Mouse (Mus musculus) skeletal muscle tissue, adult 2 months (tissue): ENCODE data around the gene Gm10337.
A peak's percentile ranks its signal among the peaks of the same experiment; 100 is the strongest.

Experiments
- DNase-seq: peaks from one replicate; pipeline ENCODE4 v3.0.0-alpha.2; 2012; ENCODE audit warnings: low read depth, low spot score

The Gm10337 gene

DNA sequence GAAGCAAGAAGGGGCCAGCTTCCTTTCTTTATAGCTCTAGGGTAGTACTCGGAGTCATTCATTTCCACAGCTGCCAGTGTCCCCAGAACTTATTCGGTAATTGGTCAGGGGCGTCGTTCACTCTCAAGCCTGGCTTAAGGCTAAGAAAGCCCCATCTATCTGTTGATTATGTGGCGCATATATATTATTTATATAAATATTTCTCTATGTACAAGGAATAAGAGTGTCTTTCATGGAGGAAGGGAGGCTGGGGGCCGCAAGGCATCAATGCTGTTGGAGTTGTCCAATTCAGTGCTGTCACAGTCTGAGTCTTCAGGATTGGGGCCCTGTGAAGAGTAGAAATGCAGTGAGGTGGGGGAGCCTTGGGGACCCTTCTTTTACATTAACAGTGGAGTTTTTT is 3.7 kb upstream of the Gm10337 start:
- DNase-seq: no peak

DNA sequence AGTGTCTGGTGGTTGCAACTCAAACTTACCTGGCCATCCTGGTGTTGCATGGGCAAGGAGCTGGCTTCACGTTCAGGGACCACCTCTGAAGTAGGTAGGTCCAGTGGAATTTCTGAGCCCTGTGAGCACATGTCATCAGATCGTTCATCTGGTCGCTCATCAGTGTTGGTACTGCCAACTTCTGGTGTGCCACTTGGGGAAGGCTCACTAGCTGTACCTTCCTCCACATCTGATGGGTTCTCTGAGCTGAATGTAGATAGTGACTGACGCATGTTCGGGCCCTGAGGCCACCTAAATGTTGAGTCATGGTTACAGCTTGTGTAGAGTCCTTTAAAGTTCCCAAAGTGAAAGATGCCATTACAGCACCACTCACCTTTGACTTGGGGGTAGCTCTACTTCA is 3.0 kb upstream of the Gm10337 start:
- DNase-seq: no peak

DNA sequence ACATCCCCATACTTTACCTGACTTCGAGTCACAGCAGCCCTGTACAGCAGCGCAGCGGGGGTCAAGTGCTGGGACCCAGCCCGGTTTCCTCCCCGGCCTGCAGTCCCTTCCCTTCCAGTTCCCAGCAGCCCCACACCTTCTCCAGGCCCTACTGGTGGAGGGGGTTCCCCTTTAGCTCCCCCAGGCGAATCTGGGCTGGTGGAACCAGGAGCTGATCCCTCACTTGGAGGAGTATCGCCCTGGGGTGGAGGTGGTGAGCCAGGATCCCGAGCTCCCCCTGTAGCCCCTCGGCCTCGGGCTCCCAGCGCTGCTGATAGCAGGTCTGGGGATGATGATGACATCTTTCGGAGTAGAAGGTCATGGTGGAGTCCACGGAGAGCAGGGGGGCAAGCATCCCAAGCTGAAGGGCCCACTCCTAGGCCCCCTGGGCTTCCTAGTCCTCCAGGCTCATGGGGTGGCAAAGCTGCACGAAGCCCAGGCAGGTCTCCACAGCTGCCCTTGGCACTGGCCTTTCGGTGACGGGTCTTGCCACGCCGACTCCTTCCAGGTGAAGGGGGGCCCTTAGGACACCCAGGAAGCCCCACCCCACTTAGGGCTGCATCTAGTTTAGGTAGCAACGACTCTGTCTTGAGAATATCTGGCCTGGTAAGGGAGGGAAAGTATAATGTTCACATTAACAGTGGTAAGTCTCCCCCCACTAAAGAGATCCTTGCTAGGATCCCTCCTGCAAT is 2.3 kb upstream of the Gm10337 start:
- DNase-seq: no peak

DNA sequence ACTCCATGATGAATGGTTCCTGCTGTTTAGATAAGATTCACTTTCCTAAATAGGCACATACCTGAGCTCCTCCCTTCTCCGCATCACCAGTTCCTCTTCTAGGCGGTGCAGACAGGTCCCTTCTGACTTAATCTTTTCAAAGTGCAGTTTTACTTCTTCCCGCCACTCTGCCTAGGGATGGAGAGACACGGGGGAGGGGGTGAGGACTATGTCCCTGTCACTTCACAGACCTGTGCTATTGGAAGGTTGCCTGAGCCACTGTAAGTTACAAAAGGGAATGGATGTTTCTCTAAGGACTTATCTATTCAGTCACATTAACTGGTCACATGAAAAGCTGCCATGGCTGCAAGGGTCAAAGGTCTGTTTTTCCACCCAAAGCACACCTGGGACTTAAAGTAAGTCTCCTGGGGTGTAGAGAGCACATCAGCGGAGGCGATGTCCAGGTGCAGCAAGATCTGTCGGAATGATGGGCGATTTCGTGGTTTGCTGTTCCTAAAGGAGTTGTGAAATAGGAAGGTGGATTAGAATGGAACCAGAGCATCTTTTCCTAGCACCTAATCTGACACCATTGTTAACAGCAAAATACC is 1.2 kb upstream of the Gm10337 start:
- no peak for DNase-seq

DNA sequence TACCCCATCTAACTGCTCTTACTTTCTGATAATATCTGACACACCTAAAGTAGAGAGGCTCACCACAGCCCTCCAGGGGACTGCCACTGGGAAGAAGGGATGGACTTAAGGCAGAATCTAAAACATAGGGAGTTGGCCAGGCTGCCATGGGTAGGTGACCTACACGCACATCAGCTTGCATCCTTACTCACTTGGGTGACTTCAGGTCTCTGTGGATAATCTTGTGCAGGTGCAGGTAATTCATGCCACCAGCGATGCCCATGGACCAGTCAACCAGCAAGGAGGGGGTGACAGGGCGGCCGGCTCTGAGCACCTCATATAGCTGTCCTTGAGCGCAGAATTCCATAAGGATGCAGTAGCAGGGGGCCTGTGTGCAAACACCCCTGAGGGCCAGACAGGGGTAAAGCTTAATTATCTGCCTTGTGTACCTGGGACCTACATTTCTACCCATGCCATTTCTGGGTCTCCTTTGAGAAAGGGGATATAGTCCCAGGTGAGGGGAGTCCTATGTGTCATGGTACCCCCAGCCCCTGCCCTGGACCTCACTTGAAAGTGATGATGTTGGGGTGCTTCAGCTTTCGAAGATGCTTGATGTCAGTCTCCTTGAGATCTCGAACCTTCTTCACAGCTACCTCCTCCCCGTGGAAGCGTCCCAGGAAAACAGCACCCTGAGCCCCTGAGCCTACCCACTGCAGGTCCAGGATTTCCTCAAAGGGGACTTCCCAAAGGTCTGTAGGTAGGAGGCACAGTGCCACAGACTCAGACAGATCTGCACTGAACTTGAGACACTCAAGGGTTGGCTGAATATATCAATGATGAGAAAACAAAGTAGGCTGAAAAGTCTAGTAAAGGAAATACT is 631 bp downstream of the Gm10337 start:
- no peak for DNase-seq

DNA sequence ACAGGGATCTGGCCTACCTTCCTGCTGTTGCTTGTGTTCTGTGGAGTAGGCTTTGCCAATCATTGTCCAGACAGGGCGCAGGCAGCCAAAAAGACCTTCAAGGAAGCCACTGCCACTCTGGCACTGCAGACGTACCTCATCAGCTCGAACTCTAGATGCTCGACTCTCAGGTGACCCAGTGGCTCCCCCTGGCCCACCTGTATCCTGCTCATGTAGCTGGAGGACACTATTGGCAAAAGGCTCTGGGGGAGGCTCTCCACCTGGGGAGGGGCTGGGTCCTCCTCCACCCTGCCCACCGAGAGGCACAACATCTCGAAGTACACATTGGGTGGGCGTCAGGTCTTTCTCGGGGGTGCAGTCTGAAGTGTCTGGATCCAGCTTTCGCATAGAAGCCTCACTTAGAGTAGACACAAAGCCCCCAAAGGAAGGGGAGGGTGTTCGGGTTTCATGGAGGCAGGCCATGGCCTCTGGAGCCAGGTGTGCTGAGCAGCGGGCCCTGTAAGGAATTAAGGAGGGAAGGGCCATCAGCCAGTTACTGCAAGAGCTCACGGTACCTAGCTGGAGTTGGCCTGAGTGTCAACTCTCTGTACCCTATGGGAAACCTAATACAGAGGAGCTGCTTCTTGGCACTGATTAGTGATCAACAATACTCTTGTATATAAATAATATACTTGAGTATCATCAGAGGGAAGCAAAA is 1.7 kb downstream of the Gm10337 start:
- no peak for DNase-seq

DNA sequence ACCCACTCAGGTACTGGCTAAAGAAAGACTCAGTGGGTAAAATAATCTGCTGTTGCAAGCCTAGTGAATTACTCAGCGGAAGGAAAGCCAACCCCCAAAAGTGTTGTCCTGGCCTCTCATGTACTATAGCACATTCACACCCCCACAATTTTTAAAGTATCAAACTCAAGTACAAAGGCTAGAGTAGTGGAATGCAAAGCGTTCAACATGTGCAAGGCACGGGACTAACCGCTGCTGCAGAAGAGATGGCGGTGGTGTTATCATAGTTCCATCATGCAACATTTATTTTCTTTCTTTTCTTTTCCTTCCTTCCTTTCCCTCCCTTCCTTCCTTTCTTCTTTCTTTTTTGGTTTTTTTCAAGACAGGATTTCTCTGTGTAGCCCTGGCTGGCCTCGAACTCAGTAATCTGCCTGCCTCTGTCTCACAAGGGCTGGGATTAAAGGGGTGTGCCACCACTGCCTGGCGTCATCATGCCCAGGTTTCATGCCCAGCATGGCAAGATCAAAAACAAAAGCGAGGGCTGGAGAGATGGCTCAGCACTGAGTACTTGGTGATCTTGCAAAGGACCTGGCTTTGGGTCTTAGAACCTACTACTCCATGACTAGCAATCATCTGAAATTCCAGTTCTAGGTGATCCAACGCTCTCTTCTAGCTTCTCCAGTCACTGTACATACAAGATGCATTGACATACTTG is 2.4 kb downstream of the Gm10337 start:
- no peak for DNase-seq

DNA sequence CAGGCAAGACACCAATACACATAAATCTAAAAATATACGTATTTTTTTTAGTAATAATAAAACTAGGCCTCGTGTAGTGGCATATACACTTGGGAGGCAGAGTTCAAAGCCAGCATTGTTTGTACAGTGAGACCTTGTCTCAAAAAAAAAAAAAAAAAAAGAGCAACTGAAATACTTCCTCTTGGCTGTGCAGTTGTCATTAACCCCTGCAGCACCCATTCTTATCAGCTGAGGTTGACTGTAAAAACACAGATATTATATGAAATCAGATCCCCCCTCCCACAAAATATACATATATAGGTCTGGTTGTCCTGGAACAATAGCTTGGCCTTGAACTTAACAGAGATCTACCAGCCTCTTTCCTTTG is 2.9 kb downstream of the Gm10337 start:
- no peak for DNase-seq

DNA sequence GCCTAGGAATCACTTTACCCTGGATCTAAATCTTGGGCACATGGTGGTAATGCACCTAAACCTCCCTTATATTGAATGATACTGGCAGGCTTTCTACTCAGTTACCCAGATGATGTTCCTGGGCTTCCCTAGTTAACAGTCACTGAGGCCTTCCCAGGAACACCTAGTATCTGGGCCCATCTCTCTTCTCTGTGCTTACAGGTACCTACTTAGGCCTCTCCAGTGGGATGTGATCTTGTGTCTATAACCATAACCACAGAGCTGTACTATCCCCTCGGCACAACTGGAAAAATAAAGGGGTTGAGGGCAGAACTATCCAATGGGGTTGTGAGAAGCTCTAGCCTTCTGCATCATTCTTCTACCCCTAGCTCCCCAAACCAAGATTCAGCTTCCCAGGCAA is 3.3 kb downstream of the Gm10337 start:
- DNase-seq: no peak

DNA sequence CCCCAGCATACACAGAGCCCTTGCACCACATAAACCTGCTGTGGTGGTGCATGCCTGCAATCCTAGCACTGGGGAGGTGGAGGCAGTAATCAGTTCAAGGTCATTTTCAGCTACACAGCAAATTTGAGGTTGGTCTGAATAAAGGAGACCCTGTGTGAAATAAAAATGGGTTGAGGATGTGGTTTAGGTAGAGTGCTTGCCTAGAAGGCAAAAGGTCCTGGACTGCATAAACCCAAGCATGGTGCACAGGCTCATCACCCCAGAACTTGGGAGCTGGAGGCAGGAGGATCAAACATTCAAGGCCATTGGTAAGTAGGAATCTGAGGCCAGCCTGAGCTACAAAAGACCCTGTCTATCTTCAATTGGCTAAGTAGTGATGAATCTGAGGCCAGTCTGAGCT is 4.0 kb downstream of the Gm10337 start:
- no peak for DNase-seq

DNA sequence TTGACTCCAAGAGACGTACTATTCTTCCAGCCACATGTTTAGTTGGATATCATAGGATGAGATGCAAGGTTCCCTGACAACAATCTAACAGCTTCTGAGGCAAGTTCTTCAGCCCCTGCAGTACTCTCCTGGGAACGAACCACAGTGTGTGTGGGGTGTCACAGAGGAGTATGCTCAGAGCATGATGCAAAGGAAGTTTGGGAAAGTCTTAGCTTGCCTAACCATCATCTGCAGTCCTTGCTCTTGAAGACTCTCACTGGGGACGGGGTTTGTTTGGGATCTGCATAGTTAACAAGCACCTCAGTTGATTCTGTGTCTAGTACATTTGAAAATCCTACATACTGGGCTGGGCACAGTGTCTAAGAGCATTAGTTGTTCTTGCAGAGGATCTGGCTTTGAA is 4.8 kb downstream of the Gm10337 start:
- DNase-seq: no peak

DNA sequence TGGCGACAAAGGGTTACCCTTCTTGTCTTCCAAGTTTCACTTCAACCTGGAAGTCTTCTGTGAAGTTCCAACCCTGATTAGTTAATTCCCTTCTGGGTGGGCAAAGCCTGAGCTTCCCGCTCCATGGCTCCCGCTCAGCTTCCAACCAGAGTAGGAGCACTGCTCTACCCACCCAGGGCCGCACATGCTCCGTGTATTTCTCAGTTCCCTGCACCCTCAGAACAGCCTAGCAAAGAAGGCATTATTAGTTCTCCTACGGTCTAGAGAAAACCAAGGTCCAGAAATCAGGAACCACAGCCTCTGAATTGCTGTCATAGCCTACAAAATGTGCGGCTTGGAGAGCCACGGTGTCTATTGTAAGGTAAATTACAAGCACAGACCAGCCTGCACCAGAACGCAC is 6.6 kb downstream of the Gm10337 start:
- DNase-seq: no peak

DNA sequence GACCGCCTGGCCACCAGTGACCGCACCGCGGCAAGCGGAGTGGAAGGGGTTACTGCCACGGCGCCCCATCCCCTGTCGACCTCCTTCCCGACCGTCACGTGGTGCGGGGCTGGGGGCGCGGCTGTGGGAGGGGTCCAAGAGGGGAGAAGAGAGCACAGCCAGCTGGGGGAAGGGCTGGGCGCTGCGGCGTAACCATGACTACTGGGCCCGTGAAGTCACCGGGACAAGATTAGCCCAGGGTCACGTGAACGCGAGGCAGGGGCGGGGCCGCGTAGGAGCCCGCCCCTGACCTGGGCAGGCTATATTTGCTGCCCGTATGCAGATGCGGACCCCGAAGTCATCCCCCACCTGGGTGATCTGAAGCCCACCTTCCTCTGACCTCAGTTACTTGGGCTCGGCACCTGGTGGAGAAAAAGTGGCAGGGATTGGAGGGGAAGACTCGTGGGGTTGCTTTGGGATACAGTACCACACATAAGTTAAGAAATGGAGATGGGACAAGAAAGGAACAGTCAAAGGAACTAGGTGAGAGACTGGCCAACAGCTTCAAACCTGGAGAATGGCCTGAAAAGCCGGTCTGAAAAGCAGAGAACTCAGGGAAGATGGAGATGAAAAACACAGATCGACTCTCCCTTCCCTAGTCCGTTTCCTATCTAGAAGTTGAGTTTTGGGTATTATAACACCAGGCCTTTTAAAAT is 7.2 kb downstream of the Gm10337 start:
- peak; percentile 75 for DNase-seq

DNA sequence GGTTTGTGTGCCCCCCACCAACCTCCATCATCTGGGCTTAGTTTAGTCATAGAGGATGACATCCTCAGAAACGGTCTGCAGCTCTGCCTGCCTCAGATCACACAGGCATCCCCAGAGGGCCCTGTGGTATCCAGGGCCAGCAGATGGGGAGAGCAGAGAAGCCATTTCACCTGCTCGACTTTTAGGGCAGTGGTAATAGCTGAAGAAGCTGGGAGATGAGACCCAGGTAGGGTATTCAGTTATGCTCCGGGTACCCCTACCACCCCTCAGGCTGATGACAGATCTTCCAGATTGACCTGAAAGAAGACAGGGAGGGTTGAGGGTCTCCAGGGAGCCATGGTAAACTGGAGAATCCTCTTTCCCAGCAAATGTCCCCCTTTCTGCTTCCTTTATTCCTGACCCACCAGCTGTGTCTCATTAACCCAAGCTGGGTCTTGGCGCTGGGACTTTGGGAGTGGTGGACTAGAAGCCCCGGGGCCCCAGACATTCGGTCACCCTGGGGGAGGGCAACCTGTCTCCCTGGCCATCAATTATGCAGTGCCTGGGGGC is 7.8 kb downstream of the Gm10337 start:
- no peak for DNase-seq

DNA sequence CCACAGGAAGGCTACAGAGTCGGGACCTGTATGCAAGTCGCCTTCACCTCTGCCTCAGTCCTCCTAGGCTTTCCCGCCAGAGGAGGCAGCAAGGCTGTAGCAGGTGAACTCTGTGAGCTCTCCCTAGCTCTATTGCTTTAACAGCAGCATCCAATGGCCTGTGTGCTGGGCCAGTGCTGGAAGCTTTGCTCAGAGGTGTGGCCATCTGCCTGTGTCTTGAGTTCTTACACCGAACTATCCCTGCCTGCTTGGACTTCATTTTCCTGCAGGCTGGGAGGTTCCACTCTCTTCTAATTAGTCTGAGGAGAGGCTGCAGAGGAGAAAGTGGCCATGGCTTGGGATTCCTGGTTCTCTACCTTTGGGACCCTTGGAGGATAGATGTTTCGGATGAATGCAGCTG is 8.5 kb downstream of the Gm10337 start:
- no peak for DNase-seq

DNA sequence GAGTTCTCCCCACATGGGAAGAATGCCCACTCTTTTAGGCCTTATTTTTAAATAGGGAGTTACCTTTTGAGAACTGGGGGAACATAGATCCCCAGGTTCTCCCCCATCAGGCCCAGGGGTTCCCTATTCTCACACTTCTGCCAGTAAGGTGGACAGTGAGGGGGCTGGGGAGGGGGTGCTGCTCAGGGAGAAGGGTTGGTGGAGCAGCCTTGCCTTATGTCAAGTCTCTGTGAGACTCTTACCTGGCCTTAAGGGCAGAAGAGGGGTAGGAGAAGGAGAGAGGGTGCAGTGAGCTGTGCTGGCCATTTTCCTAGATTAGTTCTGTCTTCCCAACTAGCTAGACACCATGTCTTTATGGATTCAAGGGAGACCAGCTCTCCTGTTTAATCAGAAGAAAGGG is 8.9 kb downstream of the Gm10337 start:
- no peak for DNase-seq

DNA sequence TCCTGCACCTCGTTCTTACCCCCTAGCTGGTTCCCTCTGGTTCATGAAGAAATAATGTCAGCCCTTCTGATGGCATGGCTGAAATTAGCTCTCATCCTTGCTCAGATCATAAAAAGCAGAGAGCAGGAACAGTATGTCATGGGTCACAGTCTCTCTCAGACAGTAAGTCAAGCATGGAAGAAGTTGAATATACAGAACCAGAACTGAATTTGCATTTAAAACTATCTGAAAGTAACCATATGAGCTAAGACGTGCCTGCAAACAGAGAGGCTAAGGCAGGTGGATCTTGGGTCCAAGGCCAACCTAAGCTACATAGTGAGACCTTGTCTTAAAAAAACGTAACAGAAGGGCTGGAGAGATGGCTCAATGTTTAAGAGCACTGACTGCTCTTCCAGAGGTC is 9.5 kb downstream of the Gm10337 start:
- no peak for DNase-seq

DNA sequence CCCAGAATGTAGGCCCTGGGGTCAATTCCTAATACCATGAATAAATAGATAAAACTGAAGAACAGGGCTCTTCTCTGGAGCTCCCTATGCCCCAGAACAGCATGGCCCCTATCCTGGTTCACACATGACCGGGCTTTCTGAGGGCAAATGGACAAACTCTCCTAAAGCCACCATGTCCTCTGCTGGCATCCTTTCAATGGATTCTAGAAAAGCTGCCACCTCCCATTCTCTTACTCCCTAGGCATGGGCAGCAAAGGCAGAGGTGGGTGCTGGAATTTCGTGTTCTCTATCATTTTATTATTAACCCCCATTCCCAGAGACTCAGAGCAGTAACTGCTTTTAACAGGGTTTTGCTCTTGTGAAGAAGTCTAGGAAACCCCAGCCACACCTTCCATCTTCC is 11.7 kb downstream of the Gm10337 start:
- no peak for DNase-seq

DNA sequence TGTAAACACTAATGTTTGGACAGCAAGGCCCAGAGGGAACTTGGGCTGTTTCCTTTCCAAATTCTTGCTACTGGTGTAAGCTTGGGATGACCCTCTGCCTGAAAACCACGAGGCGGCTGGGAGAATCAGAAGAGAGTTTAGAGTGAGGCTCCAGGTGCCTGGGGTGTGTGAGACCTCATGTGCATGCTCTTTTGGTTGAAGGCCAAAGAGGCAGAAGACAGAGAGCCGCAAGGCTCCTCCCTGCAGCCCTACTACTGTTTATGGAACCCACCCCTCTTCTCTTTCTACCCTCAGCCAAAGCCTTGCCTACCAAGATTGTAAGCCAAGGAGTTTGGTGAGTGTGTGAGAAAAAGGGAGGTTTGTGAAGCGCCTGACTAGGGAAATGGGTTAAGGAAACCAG is 12.3 kb downstream of the Gm10337 start:
- DNase-seq: no peak

DNA sequence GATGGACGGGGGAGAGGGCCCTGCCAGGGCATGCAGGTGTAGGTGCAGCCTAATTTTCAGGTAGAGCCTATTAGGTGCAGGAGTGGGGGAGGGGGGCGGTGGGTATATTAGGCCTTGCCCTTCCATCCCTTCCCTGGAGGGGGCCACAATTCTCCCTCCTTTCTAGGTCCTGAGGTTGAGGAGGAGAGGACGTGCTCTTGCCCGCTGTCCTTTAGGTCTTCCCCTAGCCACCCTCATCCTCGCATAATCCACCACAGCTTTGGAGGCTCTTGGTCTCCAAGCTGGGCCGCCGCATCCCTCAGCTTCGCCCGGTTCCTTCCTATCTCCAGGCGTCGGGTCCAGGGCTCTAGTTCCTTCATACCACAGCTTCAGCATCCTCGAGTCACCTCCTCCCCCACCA is 12.8 kb downstream of the Gm10337 start:
- DNase-seq: no peak
